Mouse (Mus musculus) neural tube, embryonic 11.5 days (tissue): Measurements from ENCODE around the gene Utrn. TPM values are rescaled to one million over a fixed set of nuclear protein-coding genes. Genes with fewer than 3 reads are reported as not detected.

Source experiments
- ATAC-seq: fragments of 200-750 bp; cut with Nextera tagmentation; 2 replicates; pipeline ENCODE4 v1.8.0; 2017; ENCODE audit warnings: moderate number of reproducible peaks, mild to moderate bottlenecking, moderate TSS enrichment, moderate library complexity; ENCODE audit not compliant: insufficient read depth, low FRiP score, low TSS enrichment
- DNase-seq: peaks from one replicate; pipeline ENCODE4 v3.0.0-alpha.2; 2015; ENCODE audit warnings: low spot score
- H3K27ac ChIP-seq: fragments of 300-500 bp; sonication (generic); 2 replicates; pipeline ENCODE4 v1.5.1; 2014; ENCODE audit warnings: low read depth, mild to moderate bottlenecking, low read length
- H3K27me3 ChIP-seq: fragments of 300-500 bp; sonication (generic); 2 replicates; pipeline ENCODE4 v1.6.1; 2014; ENCODE audit warnings: mild to moderate bottlenecking, low read length, mixed read lengths; ENCODE audit not compliant: control insufficient read depth, insufficient read depth
- H3K36me3 ChIP-seq: fragments of 300-500 bp; sonication (generic); 2 replicates; pipeline ENCODE4 v1.6.1; 2014; ENCODE audit warnings: mild to moderate bottlenecking, low read length, moderate library complexity, mixed read lengths; ENCODE audit not compliant: control insufficient read depth, insufficient read depth
- H3K4me1 ChIP-seq: fragments of 300-500 bp; sonication (generic); 2 replicates; pipeline ENCODE4 v1.6.1; 2014; ENCODE audit warnings: low read length, mixed read lengths; ENCODE audit not compliant: control insufficient read depth, insufficient read depth
- H3K4me2 ChIP-seq: fragments of 300-500 bp; sonication (generic); 2 replicates; pipeline ENCODE4 v1.6.1; 2014; ENCODE audit warnings: low read depth, mild to moderate bottlenecking, moderate library complexity
- H3K4me3 ChIP-seq: fragments of 300-500 bp; sonication (generic); 2 replicates; pipeline ENCODE4 v1.5.1; 2014; ENCODE audit warnings: low read depth, low read length
- H3K9ac ChIP-seq: fragments of 300-500 bp; sonication (generic); 2 replicates; pipeline ENCODE4 v1.6.1; 2014; ENCODE audit warnings: mild to moderate bottlenecking, low read length
- H3K9me3 ChIP-seq: fragments of 300-500 bp; sonication (generic); 2 replicates; pipeline ENCODE4 v1.6.1; 2016; ENCODE audit warnings: low read length; ENCODE audit not compliant: control insufficient read depth
- whole genome bisulfite sequencing: fragments of 180-500 bp; shearing (Covaris S2); extraction: QIAGEN DNeasy Blood & Tissue Kit; methylation state at CpG from one replicate; pipeline ENCODE4 v1.1.7; 2014; 5-methylcytosine and 5-hydroxymethylcytosine counted together
- polyA plus RNA-seq: library from polyadenylated mRNA; unstranded; fragments of >200 nt; fragmentation: Nextera tagmentation; extraction: Ambion mirVana; gene quantifications from 2 replicates; pipeline ENCODE4 v1.2.1, GENCODE M21; 2014

Gene Utrn
- polyA plus RNA-seq, 1 experiment from 2014 or later = 47.4 TPM

- Histone ChIP-seq H3K36me3 (no peaks in the 10 kb centered on the region), H3K9ac (no peak overlapping the region), H3K4me2 (no peak overlapping the region), H3K27me3 (no peaks in the 10 kb centered on the region), H3K27ac (no peak overlapping the region), H3K4me3 (no peak overlapping the region), H3K4me1 (no peaks in the 10 kb centered on the region), H3K9me3 (no peaks in the 10 kb centered on the region)
- DNase-seq (no peak), ATAC-seq (no peak)
- 83% methylated on average over 9 of the region's 9 CpGs for WGBS
These were observed 530.0 kb downstream of the Utrn start for GRCm38 (mm10) chr10:12339005-12339703.

Other genes starting within 250 kb of the Utrn start
- gene Stx11, start 94.9 kb upstream of the Utrn start, polyA plus RNA-seq = 1.8 and 2.7 TPM in 2 replicates
- 35.9 and 40.7 TPM in 2 replicates for gene Sf3b5, start 136.0 kb upstream of the Utrn start, polyA plus RNA-seq
- gene Plagl1, start 191.1 kb upstream of the Utrn start, polyA plus RNA-seq = 147 and 150 TPM in 2 replicates